Mouse (Mus musculus) stomach, embryonic 14.5 days (tissue): ENCODE data around the gene Prss16. TPM values are rescaled to one million over a fixed set of nuclear protein-coding genes. Genes with fewer than 3 reads are reported as not detected.

Experiments used
- ATAC-seq: fragments of 200-750 bp; cut with Nextera tagmentation; 2 replicates; pipeline ENCODE4 v1.8.0; 2017; ENCODE audit warnings: low read depth, moderate TSS enrichment; ENCODE audit not compliant: insufficient number of reproducible peaks, insufficient read depth, low FRiP score
- H3K27ac ChIP-seq: fragments of 300-500 bp; sonication (generic); 2 replicates; pipeline ENCODE4 v1.5.1; 2014; ENCODE audit warnings: mild to moderate bottlenecking, low read length, moderate library complexity, mixed read lengths
- H3K27me3 ChIP-seq: fragments of 300-500 bp; sonication (generic); 2 replicates; pipeline ENCODE4 v1.6.1; 2014; ENCODE audit warnings: low read length, control low read depth, mixed read lengths; ENCODE audit not compliant: control insufficient read depth, insufficient read depth
- H3K36me3 ChIP-seq: fragments of 300-500 bp; sonication (generic); 2 replicates; pipeline ENCODE4 v1.6.1; 2014; ENCODE audit warnings: mild to moderate bottlenecking, control low read depth, low read length, moderate library complexity, mixed read lengths; ENCODE audit not compliant: control insufficient read depth, insufficient read depth
- H3K4me1 ChIP-seq: fragments of 300-500 bp; sonication (generic); 2 replicates; pipeline ENCODE4 v1.6.1; 2014; ENCODE audit warnings: low read length, control low read depth, mixed read lengths; ENCODE audit not compliant: control insufficient read depth, insufficient read depth
- H3K4me2 ChIP-seq: fragments of 300-500 bp; sonication (generic); replicated peaks from 2 replicates; pipeline ENCODE4 v1.6.1; 2014; ENCODE audit warnings: low read depth, low read length, control low read depth
- H3K4me3 ChIP-seq: fragments of 300-500 bp; sonication (generic); 2 replicates; pipeline ENCODE4 v1.5.1; 2014; ENCODE audit warnings: low read depth, low read length, control low read depth
- H3K9ac ChIP-seq: fragments of 300-500 bp; sonication (generic); replicated peaks from 2 replicates; pipeline ENCODE4 v1.6.1; 2014; ENCODE audit warnings: low read depth, mild to moderate bottlenecking, control low read depth, low read length, moderate library complexity, mixed read lengths
- H3K9me3 ChIP-seq: fragments of 300-500 bp; sonication (generic); 2 replicates; pipeline ENCODE4 v1.6.1; 2016; ENCODE audit warnings: low read depth, low read length, control low read depth; ENCODE audit not compliant: control insufficient read depth
- WGBS: fragments of 180-500 bp; shearing (Covaris S2); extraction: QIAGEN DNeasy Blood & Tissue Kit; methylation state at CpG from one replicate; pipeline ENCODE4 v1.1.7; 2014; 5-methylcytosine and 5-hydroxymethylcytosine counted together
- polyA plus RNA-seq: library from polyadenylated mRNA; unstranded; fragments of >200 nt; fragmentation: Nextera tagmentation; extraction: Ambion mirVana; gene quantifications from 2 replicates; pipeline ENCODE4 v1.2.1, GENCODE M21; 2014

The Prss16 gene
- polyA plus RNA-seq, 1 experiment from 2014 or later: 0.75 TPM

DNA sequence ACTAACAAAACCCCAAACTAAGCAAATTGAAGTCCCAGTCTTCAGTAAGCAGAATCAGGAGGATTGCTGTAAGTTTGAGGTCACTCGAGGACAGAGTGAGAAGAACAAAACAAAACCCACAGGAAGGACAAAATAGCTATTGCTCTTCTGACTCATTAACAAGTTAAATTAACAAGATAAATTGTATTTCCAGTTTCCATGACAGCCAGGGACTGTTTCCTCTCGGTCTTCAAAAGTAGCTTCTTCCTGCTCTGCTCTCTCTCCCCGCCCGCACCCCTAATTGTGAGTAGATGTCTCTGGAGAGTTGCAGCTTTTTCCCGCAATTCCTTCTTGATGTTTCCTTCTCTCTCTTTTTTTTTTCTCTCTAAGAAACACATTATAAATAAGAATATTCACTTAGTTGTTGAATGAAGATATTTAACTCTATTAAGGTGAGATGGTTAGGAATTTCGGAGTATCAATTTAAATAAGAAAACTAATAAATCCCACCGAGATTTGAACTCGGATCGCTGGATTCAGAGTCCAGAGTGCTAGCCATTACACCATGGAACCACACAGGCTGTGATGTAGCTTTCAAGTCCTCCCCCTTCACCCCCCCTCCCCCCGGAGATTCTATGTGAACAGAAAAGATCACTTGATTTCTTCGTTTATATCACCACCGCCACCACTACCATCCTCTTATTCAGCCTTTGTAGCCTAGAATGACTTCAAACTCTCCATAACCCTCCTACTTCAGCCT lies 13.3 kb downstream of the Prss16 start:
- no peak for ATAC-seq
- Histone ChIP-seq H3K4me1 (0 out of 2 replicates have a peak, but pooled peaks cover 3% of the 10 kb centered on the region), H3K4me2 (peak overlapping the region; percentile 52), H3K27me3 (peaks cover 48% of the 10 kb centered on the region), H3K36me3 (no peaks in the 10 kb centered on the region), H3K27ac (no peak overlapping the region), H3K9ac (no peak overlapping the region), H3K4me3 (peak overlapping the region; percentile 33), H3K9me3 (no peaks in the 10 kb centered on the region)
- WGBS: 2% methylated on average over 12 of the region's 12 CpGs

DNA sequence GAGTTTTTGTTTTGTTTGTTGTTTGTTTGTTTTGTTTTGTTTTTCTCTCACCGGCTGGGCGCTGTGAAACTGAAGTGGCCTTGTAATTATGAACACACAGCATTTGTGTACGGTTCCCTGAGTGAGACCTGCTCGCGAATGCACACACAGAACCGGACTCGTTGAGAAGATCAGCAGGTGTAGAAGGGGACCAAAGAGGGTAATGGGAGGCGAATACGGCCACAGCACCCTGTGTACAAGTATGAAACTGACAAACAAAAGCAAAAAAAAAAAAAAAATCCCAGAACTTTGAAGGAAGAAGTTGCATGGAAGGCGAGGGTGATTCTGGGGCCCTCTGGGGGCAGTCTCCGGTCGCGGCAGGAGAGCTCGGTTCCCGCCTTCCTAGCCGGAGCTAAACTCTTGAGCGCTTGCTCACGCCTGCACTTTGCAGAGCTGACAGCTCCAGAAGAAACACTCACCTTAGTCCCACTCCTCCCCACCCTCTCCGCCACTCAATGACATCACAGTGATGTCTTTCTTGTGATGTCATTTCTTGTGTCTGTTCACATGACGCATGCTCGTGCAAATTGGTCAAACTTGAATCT lies 14.1 kb downstream of the Prss16 start:
- no peak for ATAC-seq
- Histone ChIP-seq H3K9me3 (no peaks in the 10 kb centered on the region), H3K27me3 (peaks cover 40% of the 10 kb centered on the region), H3K9ac (no peak overlapping the region), H3K4me1 (0 out of 2 replicates have a peak, but pooled peaks cover 3% of the 10 kb centered on the region), H3K36me3 (no peaks in the 10 kb centered on the region), H3K4me2 (peak overlapping the region; percentile 52), H3K27ac (no peak overlapping the region), H3K4me3 (peak overlapping the region; percentile 33)
- 1% methylated on average over 21 of the region's 21 CpGs for WGBS

DNA sequence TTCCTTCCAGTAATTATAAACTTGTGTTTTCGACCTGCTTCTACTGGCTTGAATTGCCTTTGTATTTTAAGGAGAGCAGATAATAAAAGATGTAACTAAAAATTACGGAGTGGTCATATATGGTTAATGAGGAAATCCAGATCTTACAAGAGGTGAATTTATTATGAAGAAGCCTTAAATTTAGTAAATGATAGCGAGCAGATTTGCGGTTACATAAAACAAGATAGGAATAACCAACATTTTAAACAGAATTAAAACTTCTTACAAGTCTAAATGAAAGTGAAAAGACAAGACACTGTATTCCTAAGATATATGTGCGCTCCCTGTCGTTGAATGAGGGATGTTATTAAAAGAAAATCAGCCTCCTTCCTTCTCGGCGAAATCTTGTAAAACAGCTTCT lies 14.6 kb downstream of the Prss16 start:
- peak overlapping the region; percentile 33 for H3K4me3 ChIP-seq
- H3K27ac ChIP-seq: no peak overlapping the region
- no peaks in the 10 kb centered on the region for H3K9me3 ChIP-seq
- H3K36me3 ChIP-seq: no peaks in the 10 kb centered on the region
- H3K4me2 ChIP-seq: peak overlapping the region; percentile 52
- peaks cover 35% of the 10 kb centered on the region for H3K27me3 ChIP-seq
- 4% methylated on average over 8 of the region's 8 CpGs for WGBS
- ATAC-seq: no peak
- H3K4me1 ChIP-seq: 0 out of 2 replicates have a peak, but pooled peaks cover 3% of the 10 kb centered on the region
- no peak overlapping the region for H3K9ac ChIP-seq

DNA sequence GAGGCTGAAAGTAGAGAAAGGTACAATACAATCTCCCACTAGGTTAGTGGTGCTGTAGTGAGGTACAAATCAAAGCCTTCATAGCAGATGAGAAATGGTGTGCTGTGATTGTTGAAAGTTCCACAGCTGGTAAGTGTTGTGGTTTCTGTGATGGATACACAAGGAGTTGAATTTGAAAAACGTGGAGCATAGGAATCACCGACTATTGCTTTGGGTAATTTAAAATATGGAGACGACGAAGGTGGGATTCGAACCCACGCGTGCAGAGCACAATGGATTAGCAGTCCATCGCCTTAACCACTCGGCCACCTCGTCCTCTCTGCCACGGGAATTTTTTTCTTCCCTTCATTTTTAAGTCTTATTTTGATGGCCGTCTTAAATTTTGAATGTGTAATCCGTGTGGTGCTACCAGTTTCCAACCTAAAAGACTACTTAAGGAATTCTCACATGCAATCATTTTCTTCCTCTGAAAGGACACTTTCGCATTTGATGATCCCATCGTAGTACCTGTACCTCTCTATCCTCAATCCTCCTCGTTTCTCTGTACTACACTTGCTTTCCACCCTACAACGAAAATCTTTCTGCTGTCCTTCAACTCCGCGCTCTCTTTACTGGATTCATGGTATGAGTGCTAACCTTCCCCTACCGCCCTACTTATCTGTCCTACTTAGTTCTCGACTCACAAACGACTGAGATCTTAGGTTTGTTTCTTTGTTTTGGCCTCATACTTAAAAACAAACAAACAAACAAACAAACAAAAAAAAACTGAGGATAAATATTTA lies 15.4 kb downstream of the Prss16 start:
- Histone ChIP-seq H3K4me1 (0 out of 2 replicates have a peak, but pooled peaks cover 3% of the 10 kb centered on the region), H3K36me3 (no peaks in the 10 kb centered on the region), H3K27me3 (peaks cover 28% of the 10 kb centered on the region), H3K9ac (no peak overlapping the region), H3K9me3 (no peaks in the 10 kb centered on the region), H3K4me3 (no peak overlapping the region), H3K4me2 (no peak overlapping the region), H3K27ac (no peak overlapping the region)
- ATAC-seq: no peak
- WGBS: 3% methylated on average over 22 of the region's 22 CpGs

DNA sequence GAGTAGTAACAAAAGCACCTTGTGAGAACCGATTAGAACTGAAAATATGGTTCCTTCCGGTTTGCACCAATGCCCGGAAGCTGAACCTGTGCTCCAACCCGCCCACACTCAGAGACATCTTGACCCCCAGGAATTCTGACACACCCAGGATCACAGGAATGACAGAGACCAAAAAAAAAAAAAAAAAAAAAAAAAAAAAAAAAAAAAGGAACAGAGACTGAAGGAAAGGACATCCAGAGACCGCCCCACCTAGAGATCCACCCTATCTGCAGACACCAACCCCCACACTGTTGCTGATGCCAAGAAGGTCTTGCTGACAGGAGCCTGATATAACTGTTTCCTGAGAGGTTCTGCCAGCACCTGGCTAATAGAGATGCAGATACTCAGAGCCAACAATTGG lies 17.0 kb downstream of the Prss16 start:
- Histone ChIP-seq H3K4me3 (no peak overlapping the region), H3K27ac (no peak overlapping the region), H3K4me2 (no peak overlapping the region), H3K36me3 (no peaks in the 10 kb centered on the region), H3K27me3 (peaks cover 13% of the 10 kb centered on the region; the same call in 1 of the 2 replicates), H3K9ac (no peak overlapping the region), H3K9me3 (no peaks in the 10 kb centered on the region), H3K4me1 (0 out of 2 replicates have a peak, but pooled peaks cover 3% of the 10 kb centered on the region)
- no peak for ATAC-seq
- WGBS: 80% methylated on average over 5 of the region's 5 CpGs

DNA sequence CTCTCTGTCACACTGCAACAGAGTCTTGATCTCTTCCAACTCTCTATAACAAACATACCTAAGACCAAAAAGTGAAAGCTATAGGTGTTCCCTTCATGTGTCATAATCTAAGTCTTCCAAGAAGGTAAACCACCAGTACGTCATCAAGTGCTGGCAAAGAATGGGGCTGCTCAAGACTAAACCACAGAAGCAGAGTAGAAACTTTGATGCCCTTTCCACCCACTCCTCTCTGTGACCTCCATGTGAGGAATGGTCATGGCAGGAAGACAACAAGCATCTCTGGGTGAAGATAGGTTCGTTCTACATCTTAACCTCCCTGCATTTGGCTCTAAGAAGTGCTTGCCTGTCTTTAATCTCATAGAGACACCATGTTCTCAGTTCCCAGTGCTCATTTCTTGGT lies 25.1 kb downstream of the Prss16 start:
- no peak overlapping the region for H3K27ac ChIP-seq
- no peaks in the 10 kb centered on the region for H3K9me3 ChIP-seq
- no peak overlapping the region for H3K4me3 ChIP-seq
- no peak for ATAC-seq
- no peaks in the 10 kb centered on the region for H3K36me3 ChIP-seq
- peaks cover 9% of the 10 kb centered on the region for H3K27me3 ChIP-seq
- H3K4me2 ChIP-seq: no peak overlapping the region
- WGBS: 81% methylated on average over 2 of the region's 2 CpGs
- H3K4me1 ChIP-seq: peaks cover 6% of the 10 kb centered on the region; the same call in 1 of the 2 replicates
- no peak overlapping the region for H3K9ac ChIP-seq

DNA sequence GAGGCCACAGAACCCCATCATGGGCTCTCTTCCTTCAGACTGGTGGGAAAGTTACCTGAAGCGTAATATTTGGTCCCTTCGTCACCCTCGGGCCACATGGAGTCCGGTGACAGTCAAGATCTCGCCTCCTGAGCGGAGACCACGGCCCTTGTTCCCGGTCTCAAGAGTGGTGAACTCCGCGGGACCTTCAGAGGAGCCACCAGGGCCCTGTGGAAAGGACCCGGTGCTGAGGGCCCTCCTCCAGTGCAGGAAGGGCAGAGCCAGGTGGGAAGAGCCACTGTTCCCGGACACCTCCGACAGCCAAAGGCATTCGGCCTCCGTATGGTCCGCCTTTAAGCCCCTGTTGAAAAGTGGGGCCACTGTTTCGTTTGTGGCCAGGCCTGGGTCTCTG lies 27.7 kb downstream of the Prss16 start:
- peak overlapping the region; percentile 96 for H3K4me2 ChIP-seq
- no peaks in the 10 kb centered on the region for H3K9me3 ChIP-seq
- ATAC-seq: peak; percentile 46; the same call in 1 of the 2 replicates
- H3K4me3 ChIP-seq: peak overlapping the region; percentile 55
- no peaks in the 10 kb centered on the region for H3K36me3 ChIP-seq
- H3K9ac ChIP-seq: peak overlapping the region; percentile 61; the same call in 1 of the 2 replicates
- H3K27ac ChIP-seq: no peak overlapping the region
- WGBS: 10% methylated on average over 17 of the region's 17 CpGs
- H3K27me3 ChIP-seq: peaks cover 9% of the 10 kb centered on the region
- peaks cover 6% of the 10 kb centered on the region; the same call in 1 of the 2 replicates for H3K4me1 ChIP-seq
